Mouse (Mus musculus): ENCODE data around the gene Itpk1.

GRCm38 (mm10) chr12:102599801-102600200 lies 104.9 kb downstream of the Itpk1 start:
- TF ChIP-seq POLR2A (IDR thresholded peaks at IDR 0.05; ENCODE audit: borderline replicate concordance, insufficient read depth, low read length): no peak
- no peak for TF ChIP-seq CTCF (IDR thresholded peaks at IDR 0.05; ENCODE audit: borderline replicate concordance, insufficient read depth, low read depth, low read length)

Data from cerebellum, adult 2 months (tissue).